Mouse (Mus musculus): ENCODE data around the gene Prss2. TPM values are rescaled to one million over a fixed set of nuclear protein-coding genes. Genes with fewer than 3 reads are reported as not detected.

Prss2 gene
- polyA plus RNA-seq (2012; rRNA removed), result 0.07 TPM in 1 of 2 replicates, not detected in the other

DNA sequence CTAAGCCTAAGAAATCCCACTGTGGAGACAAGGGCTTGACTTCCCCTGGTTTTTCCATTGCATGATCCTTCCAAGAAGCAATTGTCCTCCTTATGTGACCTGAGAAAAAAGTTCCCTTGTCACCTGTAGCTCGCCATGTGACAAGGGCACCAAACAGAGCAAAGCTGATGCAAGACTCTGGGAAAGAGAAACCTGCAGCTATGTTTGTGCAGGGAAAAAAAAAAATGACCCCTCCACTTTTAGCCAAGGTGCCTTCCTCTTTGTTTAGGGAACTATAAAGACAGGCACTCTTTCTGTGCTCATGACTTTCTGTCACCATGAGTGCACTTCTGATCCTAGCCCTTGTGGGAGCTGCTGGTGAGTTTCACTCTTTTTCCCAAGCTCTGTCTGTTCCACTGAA, at the start of gene Prss2:
Gene Prss2 (plus strand): TSS at position 301 of the 400 bp plus-strand sequence.

Other genes starting within 250 kb of the Prss2 start
- gene Try4, start 219.5 kb upstream of the Prss2 start, polyA plus RNA-seq (2012; rRNA removed), result not detected in 2 replicates
- not detected in 2 replicates for gene Try5, start 204.9 kb upstream of the Prss2 start, polyA plus RNA-seq (2012; rRNA removed)
- not detected in 2 replicates for gene Try10, start 167.7 kb upstream of the Prss2 start, polyA plus RNA-seq (2012; rRNA removed)
- gene Prss3, start 144.1 kb upstream of the Prss2 start, polyA plus RNA-seq (2012; rRNA removed), result not detected in 2 replicates
- gene Gm5771, start 129.4 kb upstream of the Prss2 start, polyA plus RNA-seq (2012; rRNA removed), result not detected in 2 replicates
- gene Gm10334, start 75.6 kb upstream of the Prss2 start, polyA plus RNA-seq (2012; rRNA removed), result not detected in 2 replicates
- gene Prss1, start 62.9 kb upstream of the Prss2 start, polyA plus RNA-seq (2012; rRNA removed), result not detected in 2 replicates
- gene Ephb6, start 83.7 kb downstream of the Prss2 start, polyA plus RNA-seq (2012; rRNA removed), result 0.67 and 0.76 TPM in 2 replicates
- gene Trpv6, start 114.6 kb downstream of the Prss2 start, polyA plus RNA-seq (2012; rRNA removed), result 0.01 and 0.07 TPM in 2 replicates
- gene Trpv5, start 159.0 kb downstream of the Prss2 start, polyA plus RNA-seq (2012; rRNA removed), result 0.20 and 0.27 TPM in 2 replicates
- not detected in 2 replicates for gene Llcfc1, start 162.6 kb downstream of the Prss2 start, polyA plus RNA-seq (2012; rRNA removed)
- gene Kel, start 182.6 kb downstream of the Prss2 start, polyA plus RNA-seq (2012; rRNA removed), result 253 and 310 TPM in 2 replicates

Measured in liver, embryonic 14 days (tissue).